Mouse (Mus musculus) testis, adult 2 months (tissue): ENCODE measurements around the gene Herc6.

ENCODE experiments used
- CTCF ChIP-seq: fragments of 200-500 bp; IDR thresholded peaks from 2 replicates; pipeline ENCODE4 v1.5.1; 2012; ENCODE audit warnings: low read depth, mild to moderate bottlenecking, inconsistent platforms, low read length, moderate library complexity; ENCODE audit not compliant: control insufficient read depth, insufficient read depth, insufficient replicate concordance
- POLR2A ChIP-seq: fragments of 200-500 bp; IDR thresholded peaks from 2 replicates; pipeline ENCODE4 v1.6.1; 2012; ENCODE audit warnings: low read depth, mild to moderate bottlenecking, inconsistent platforms, low read length, moderate library complexity; ENCODE audit not compliant: control insufficient read depth

DNA sequence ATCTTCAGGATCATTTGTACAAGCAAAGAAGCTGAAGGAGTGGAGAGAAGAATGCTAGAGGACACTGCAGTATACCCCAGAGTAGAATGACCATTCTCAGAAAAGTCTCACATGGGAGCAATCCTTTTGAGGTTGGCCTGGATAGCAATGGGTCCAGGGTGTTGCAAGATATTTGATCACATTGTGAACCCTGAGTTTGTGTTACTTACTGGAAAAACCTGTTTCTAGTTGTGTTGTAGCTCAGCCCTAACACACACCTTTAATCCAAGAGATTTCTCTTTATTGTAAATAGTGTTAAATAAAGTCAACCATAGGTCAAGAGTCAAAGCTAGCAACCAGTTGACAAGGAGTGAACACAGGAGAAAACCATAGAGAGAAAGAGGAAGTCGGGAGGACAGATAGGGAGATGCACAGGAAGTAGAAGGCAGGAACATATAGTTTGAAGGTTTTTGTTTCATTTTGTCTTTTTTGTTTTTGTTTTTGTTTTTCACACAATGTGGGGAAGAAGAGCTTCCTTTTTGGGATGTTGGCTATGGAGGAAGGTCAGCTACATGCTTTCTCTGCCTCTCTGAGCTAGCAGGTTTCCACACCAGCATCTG is 39.0 kb upstream of the Herc6 start:
- TF ChIP-seq POLR2A (no peak), CTCF (no peak)
